Mouse (Mus musculus) olfactory bulb, adult 2 months (tissue): ENCODE measurements around the gene Metap2.

Experiments
- CTCF ChIP-seq: fragments of 200-500 bp; IDR thresholded peaks from 2 replicates; pipeline ENCODE4 v1.5.1; 2012; ENCODE audit warnings: low read depth, mild to moderate bottlenecking, low read length, moderate library complexity; ENCODE audit not compliant: insufficient read depth
- POLR2A ChIP-seq: fragments of 200-500 bp; IDR thresholded peaks from 2 replicates; pipeline ENCODE4 v1.6.1; 2012; ENCODE audit warnings: mild to moderate bottlenecking, low read depth, low read length, moderate library complexity; ENCODE audit not compliant: insufficient read depth

GRCm38 (mm10) chr10:93908540-93908939 lies 11.6 kb upstream of the Metap2 start:
- TF ChIP-seq CTCF, result no peak
- no peak for TF ChIP-seq POLR2A
